Mouse (Mus musculus) ES-E14 (cell line): ENCODE results near the gene Nampt. TPM values are rescaled to one million over a fixed set of nuclear protein-coding genes. Genes with fewer than 3 reads are reported as not detected.

Experiments
- DNase-seq: peaks from one replicate; pipeline ENCODE4 v3.0.0-alpha.2; 2013; ENCODE audit warnings: low read depth, low spot score
- H3K27ac ChIP-seq: 2 replicates; pipeline ENCODE4 v1.5.1; 2012; ENCODE audit warnings: low read depth, mild to moderate bottlenecking, low read length, moderate library complexity, mixed read lengths; ENCODE audit not compliant: poor library complexity, insufficient read depth, severe bottlenecking
- H3K36me3 ChIP-seq: 2 replicates; pipeline ENCODE4 v1.6.1; 2012; ENCODE audit warnings: mild to moderate bottlenecking, low read length, moderate library complexity, mixed read lengths; ENCODE audit not compliant: control insufficient read depth, poor library complexity, insufficient read depth, severe bottlenecking
- H3K4me1 ChIP-seq, 2 experiments: fragments of 150-350 bp in 1 of 2; sonication (generic) in 1 of 2; 2 replicates each; pipeline ENCODE4 v1.6.1; 2012; ENCODE audit warnings: low read length in 2 of 2, mild to moderate bottlenecking in 1 of 2, mixed read lengths in 1 of 2; ENCODE audit not compliant: control insufficient read depth in 2 of 2, insufficient read depth in 2 of 2, poor library complexity in 1 of 2
- H3K4me3 ChIP-seq, 2 experiments: fragments of 150-350 bp in 1 of 2; sonication (generic) in 1 of 2; 2 replicates each; pipeline ENCODE4 v1.5.1; 2012; ENCODE audit warnings: low read length in 2 of 2, low read depth in 1 of 2, mild to moderate bottlenecking in 1 of 2, mixed read lengths in 1 of 2; ENCODE audit not compliant: insufficient read depth in 1 of 2, poor library complexity in 1 of 2, severe bottlenecking in 1 of 2
- H3K9ac ChIP-seq: 2 replicates; pipeline ENCODE4 v1.6.1; 2012; ENCODE audit warnings: low read depth, mild to moderate bottlenecking, low read length, mixed read lengths; ENCODE audit not compliant: poor library complexity, insufficient read depth, severe bottlenecking
- H3K9me3 ChIP-seq: fragments of 150-350 bp; sonication (generic); 2 replicates; pipeline ENCODE4 v1.6.1; 2012; ENCODE audit warnings: low read depth, mild to moderate bottlenecking, low read length; ENCODE audit not compliant: control insufficient read depth, insufficient read depth
- CHD2 ChIP-seq: IDR thresholded peaks from 2 replicates; pipeline ENCODE4 v1.6.1; 2014; ENCODE audit warnings: mild to moderate bottlenecking, low read depth, low read length, inconsistent platforms
- HCFC1 ChIP-seq: IDR thresholded peaks from 2 replicates; pipeline ENCODE4 v1.6.1; 2012; ENCODE audit warnings: low read length, inconsistent platforms, borderline replicate concordance; ENCODE audit not compliant: insufficient read depth
- MAFK ChIP-seq: IDR thresholded peaks from 2 replicates; pipeline ENCODE4 v1.6.1; 2014; ENCODE audit warnings: mild to moderate bottlenecking, low read depth, low read length, inconsistent platforms; ENCODE audit not compliant: insufficient read depth
- ZC3H11A ChIP-seq: IDR thresholded peaks from 2 replicates; pipeline ENCODE4 v1.6.1; 2012; ENCODE audit warnings: low read depth, mild to moderate bottlenecking, inconsistent platforms, low read length, borderline replicate concordance
- ZNF384 ChIP-seq: IDR thresholded peaks from 2 replicates; pipeline ENCODE4 v1.6.1; 2012; ENCODE audit warnings: low read depth, low read length, inconsistent platforms
- in situ Hi-C, 2 experiments: fragments of 600-800 bp; cut with MboI; formaldehyde crosslinking; loops; one replicate each; pipeline ENCODE4 v1.15.1; 2025; ENCODE audit warnings: low sequenced_read_pairs in 2 of 2, inconsistent platforms in 1 of 2; ENCODE audit not compliant: unreplicated experiment in 2 of 2
- total RNA-seq: library from RNA; depleted of rRNA; stranded (reverse); fragments of 300-350 nt; gene quantifications from 2 replicates; pipeline ENCODE4 v1.2.3, GENCODE M21; 2012

The Nampt gene
- total RNA-seq, 1 experiment = 48.9 TPM

DNA sequence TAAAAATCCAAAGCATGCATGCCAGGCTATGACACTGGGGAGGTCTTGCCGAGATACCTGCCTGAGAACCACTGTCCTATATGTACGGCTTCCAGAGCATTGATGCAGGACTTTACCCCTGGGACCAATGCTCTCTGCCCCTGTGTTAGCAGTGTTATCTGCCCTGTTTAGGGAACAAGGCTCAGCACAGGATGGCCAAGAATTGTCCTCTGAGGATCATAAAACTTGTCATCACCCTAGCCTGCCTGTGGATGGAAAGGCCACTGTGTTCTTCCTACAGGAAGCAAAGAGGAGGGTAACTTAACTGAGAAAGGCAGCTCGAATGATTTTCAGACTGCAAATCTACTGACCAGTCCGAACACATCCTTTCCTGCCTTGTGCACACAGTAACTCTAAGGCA is 36.1 kb downstream of the Nampt start:
- no peaks in the 10 kb centered on the region for H3K9me3 ChIP-seq
- in situ Hi-C loops = no loop called here
- H3K27ac ChIP-seq = no peak overlapping the region
- no peak overlapping the region for H3K9ac ChIP-seq
- no peak for DNase-seq
- TF ChIP-seq HCFC1 = no peak
- no peak for TF ChIP-seq ZNF384
- TF ChIP-seq MAFK = no peak
- no peak for TF ChIP-seq CHD2
- no peak for TF ChIP-seq ZC3H11A
- peaks cover 9% of the 10 kb centered on the region for H3K36me3 ChIP-seq
- H3K4me3 ChIP-seq = no peak overlapping the region
- no peaks in the 10 kb centered on the region for H3K4me1 ChIP-seq

DNA sequence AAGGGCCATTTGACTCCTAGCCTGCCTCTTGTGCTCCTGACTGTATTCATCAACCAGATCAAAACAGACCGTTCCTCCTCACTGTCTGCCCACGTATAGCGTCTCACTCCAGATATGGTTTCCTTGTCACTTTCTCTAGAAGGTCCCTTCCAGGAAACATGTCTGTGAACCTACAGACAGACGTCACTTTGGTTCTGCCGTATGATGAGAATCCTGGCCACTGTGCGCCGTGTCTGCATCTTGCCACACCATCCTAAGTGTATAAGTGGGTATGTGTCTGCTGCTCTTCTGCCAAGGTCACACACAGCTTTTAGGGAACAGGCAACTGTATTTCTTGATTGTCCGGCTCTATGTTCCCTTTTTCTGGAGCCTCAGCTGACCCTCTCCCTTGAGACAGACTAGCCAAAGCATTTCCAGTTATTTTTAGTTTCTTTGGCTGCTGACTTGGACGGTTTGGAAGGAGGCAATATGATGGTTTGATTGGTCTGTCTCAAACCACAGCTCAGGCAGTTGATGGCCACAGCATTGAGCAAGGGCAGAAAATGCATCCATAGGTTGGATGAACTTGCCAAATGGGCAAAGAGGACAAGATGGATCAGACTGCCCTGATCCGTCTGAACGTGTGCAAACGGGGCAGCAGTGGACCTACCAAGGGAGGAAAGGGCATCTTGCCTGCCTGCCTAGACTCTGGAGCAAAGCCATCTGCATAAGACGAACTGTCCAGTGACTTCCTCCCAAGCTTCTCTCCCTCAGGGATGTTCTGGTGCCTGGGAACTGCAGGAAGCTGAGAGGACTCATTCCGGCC is 37.6 kb downstream of the Nampt start:
- DNase-seq = no peak
- TF ChIP-seq CHD2 (no peak), ZNF384 (no peak), HCFC1 (no peak), ZC3H11A (no peak), MAFK (no peak)
- in situ Hi-C loops = no loop called here
- no peaks in the 10 kb centered on the region for H3K4me1 ChIP-seq
- no peak overlapping the region for H3K9ac ChIP-seq
- no peak overlapping the region for H3K27ac ChIP-seq
- peaks cover 5% of the 10 kb centered on the region for H3K36me3 ChIP-seq
- H3K4me3 ChIP-seq = no peak overlapping the region
- no peaks in the 10 kb centered on the region for H3K9me3 ChIP-seq

DNA sequence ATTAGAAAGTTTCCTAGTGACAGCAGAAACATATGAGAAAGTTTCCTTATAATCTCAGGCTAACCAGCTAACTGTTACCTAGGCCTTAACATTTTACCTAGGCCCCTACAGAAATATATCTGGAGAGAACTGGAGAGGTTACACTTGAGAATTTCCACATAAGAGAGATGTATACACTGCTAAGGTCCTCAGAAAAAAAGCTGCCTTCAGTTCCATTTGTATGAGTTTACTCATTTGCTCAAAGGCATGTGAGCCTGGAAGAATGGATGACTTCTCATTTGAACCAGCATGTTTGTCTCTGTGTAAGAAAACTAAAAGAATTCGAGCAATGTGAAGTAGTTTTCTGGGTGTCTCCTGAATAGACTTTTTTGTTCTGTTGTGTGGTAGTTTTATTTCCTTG is 39.1 kb downstream of the Nampt start:
- H3K4me3 ChIP-seq = no peak overlapping the region
- in situ Hi-C loops = no loop called here
- H3K4me1 ChIP-seq = no peaks in the 10 kb centered on the region
- H3K36me3 ChIP-seq = peaks cover 3% of the 10 kb centered on the region
- no peaks in the 10 kb centered on the region for H3K9me3 ChIP-seq
- H3K27ac ChIP-seq = no peak overlapping the region
- DNase-seq = no peak
- TF ChIP-seq CHD2 = no peak
- TF ChIP-seq ZC3H11A = no peak
- TF ChIP-seq HCFC1 = no peak
- TF ChIP-seq ZNF384 = no peak
- TF ChIP-seq MAFK = no peak
- no peak overlapping the region for H3K9ac ChIP-seq

DNA sequence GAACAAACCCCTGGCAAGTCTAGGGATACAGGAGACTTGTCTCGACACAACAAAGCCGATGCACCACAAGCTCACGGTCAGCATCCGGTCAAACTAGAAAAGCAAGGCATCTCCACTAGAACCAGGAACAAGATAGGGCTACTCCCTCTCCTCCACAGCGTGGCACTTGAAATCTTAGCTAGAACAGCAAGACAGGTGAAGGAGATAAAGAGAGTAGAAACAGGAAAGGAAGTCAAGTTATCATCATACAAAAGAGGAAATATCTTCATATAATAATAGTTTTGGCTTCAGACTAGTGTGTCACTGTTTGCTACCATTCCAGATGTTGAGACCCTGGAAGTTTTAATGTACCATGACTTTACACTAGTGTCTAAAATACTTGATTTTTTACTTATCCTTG is 41.5 kb downstream of the Nampt start:
- H3K9me3 ChIP-seq = no peaks in the 10 kb centered on the region
- no peak overlapping the region for H3K9ac ChIP-seq
- TF ChIP-seq CHD2 (no peak), ZNF384 (no peak), HCFC1 (no peak), ZC3H11A (no peak), MAFK (no peak)
- H3K4me3 ChIP-seq = no peak overlapping the region
- H3K27ac ChIP-seq = no peak overlapping the region
- no peaks in the 10 kb centered on the region; the same call in 1 of the 2 replicates for H3K36me3 ChIP-seq
- in situ Hi-C loops = no loop called here
- DNase-seq = no peak
- no peaks in the 10 kb centered on the region for H3K4me1 ChIP-seq

DNA sequence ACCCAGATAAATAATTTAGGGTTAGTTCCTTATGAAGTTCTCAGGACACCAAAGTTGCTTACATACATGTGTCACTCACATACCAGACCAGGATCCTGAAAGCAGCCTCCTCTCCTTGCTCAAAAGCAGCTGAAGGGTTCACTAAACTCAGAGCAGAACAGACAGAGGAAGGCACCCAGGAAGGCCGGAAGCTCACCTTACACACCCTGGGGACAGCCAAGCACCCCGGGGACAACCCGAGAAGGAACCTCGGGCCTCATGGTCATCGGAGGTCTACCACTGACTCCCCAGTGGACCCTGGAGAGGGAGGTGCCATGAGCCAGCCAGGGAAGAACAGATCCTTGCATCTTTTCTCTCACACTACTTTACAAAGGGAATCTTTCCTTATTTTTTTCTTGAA is 51.5 kb downstream of the Nampt start:
- Histone ChIP-seq H3K27ac (no peak overlapping the region), H3K36me3 (no peaks in the 10 kb centered on the region), H3K9me3 (no peaks in the 10 kb centered on the region), H3K9ac (no peak overlapping the region), H3K4me1 (no peaks in the 10 kb centered on the region), H3K4me3 (no peak overlapping the region)
- in situ Hi-C loops = no loop called here
- TF ChIP-seq MAFK (no peak), CHD2 (no peak), ZC3H11A (no peak), ZNF384 (no peak), HCFC1 (no peak)
- DNase-seq = no peak
